Comparison of ENCODE assay signal across 8 mouse cellular contexts in the genomic region with DNA sequence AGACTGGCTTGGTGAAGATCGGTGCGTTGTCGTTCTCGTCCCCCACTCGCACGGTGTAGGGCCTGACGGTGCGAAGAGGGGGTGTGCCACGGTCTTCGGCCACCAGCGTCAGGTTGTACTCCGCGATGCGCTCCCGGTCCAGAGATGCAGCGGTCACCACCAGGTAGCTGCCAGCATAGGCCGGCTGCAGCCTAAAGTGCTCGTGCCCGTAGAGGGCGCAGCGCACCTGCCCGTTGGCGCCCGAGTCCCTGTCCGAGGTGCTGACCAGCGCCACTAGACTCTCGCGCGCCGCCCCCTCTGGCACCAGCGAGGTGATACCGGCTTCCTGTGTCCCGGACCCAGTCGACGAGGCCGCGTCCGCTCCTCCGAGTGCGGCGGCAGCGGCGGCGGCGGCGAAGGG. TPM values are rescaled to one million over a fixed set of nuclear protein-coding genes. Genes with fewer than 3 reads are reported as not detected.
A peak's percentile ranks its signal among the peaks of the same experiment; 100 is the strongest.
DNase-seq lines count a peak whose midpoint lies in the region; ATAC-seq lines count a peak whose summit lies in the region.

No protein-coding gene starts in this region.

- no peaks in the 10 kb centered on the region for H3K9me3 ChIP-seq in lung, embryonic 15.5 days

- ATAC-seq in frontal cortex, adult (ENCODE audit: low TSS enrichment): 0 out of 2 replicates have a peak, but pooled peaks have one; percentile 14
- ATAC-seq in lung, embryonic 15.5 days (ENCODE audit: borderline replicate concordance, extremely low read depth, low FRiP score, low TSS enrichment): peak; percentile 53; the same call in 1 of the 2 replicates

- H3K4me2 ChIP-seq in lung, embryonic 15.5 days: peak overlapping the region; percentile 71

- H3K4me1 ChIP-seq in lung, embryonic 15.5 days: peaks cover 35% of the 10 kb centered on the region

- no peaks in the 10 kb centered on the region for H3K36me3 ChIP-seq in lung, embryonic 15.5 days

- DNase-seq in Muller cell, postnatal 12 days (ENCODE audit: inconsistent ontology term): peak; percentile 88
- DNase-seq in cerebellum, adult 8-10 months: peak; percentile 50
- peak; percentile 91 for DNase-seq in heart, postnatal 4 days
- peak; percentile 32 to 57 for DNase-seq in layer of hippocampus, adult 8-10 months (ENCODE audit: low spot score in 2 of 2)
- peak; percentile 88 for DNase-seq in ovary, postnatal 36 days (ENCODE audit: low spot score)
- peak; percentile 62 for DNase-seq in urinary bladder, adult 2 months (ENCODE audit: low spot score)

- WGBS in lung, embryonic 15.5 days: under 1% methylated on average over 46 of the region's 46 CpGs

- H3K9ac ChIP-seq in lung, embryonic 15.5 days: no peak overlapping the region

- no peak overlapping the region for H3K27ac ChIP-seq in lung, embryonic 15.5 days

- peaks cover 94% of the 10 kb centered on the region for H3K27me3 ChIP-seq in lung, embryonic 15.5 days

- H3K4me3 ChIP-seq in lung, embryonic 15.5 days: peak overlapping the region; percentile 24

RNA-seq across cellular contexts. Expression of gene Pcdh8, which starts 1.5 kb away (rescaled TPM):
- total RNA-seq in heart, postnatal 4 days (2021): under 1 TPM in 1 of 2 experiments, not detected in 1; 0.19 TPM
- 10 to 100 TPM; 62.3 to 64.6 (median 63.1) TPM for total RNA-seq in layer of hippocampus, adult 8-10 months (2022)
- polyA plus RNA-seq in lung, embryonic 15.5 days (2015; fragmentation: Nextera tagmentation; extraction: Ambion mirVana): 0.11 and 0.18 TPM in 2 replicates
- 0.07 and 0.12 TPM in 2 replicates for polyA plus RNA-seq in urinary bladder, adult 2 months (2012; rRNA removed)

Comparison
In these comparisons a context has a peak if more than half of its experiments do, and no peak if none do; other contexts are left out.
1. RNA of gene Pcdh8, which starts 1.5 kb away (total RNA-seq): 62.3 to 64.6 TPM in layer of hippocampus, adult 8-10 months; 0.19 TPM in heart, postnatal 4 days; every median in the first group is over 10 times any median in the second.
2. Peak in every context shown above with its lines, with median percentiles within 50 percentile points of each other: DNase-seq.